Mouse (Mus musculus): ENCODE measurements around the gene Gm4869.

DNA sequence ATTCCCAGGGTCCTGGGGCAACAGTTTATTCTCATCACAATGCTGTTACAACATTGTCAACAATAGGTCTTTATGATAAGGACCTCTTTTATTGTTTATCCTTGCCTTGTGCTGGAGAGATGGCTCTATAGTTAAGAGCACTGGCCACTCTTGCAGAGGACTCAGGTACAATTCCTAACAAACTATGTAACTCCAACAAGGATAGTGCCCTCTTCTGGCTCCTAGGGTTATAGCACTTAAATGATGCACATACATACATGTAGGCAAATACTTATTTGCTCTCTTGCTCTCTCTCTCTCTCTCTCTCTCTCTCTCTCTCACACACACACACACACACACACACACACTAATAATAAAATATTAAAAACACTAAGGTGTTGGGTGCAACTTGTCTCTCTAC lies 36.6 kb upstream of the Gm4869 start:
- TF ChIP-seq POLR2A (IDR thresholded peaks at IDR 0.05; ENCODE audit: insufficient read length, low read depth): no peak
- TF ChIP-seq TCF12 (IDR thresholded peaks at IDR 0.05; ENCODE audit: insufficient read depth, poor library complexity, severe bottlenecking): no peak
- no peak for TF ChIP-seq MYOG (IDR thresholded peaks at IDR 0.05; ENCODE audit: control insufficient read depth in 1 of 3, insufficient read depth in 1 of 3, insufficient read length in 2 of 3, low read depth in 2 of 3)
